Mouse (Mus musculus): Measurements from ENCODE around the gene Ddhd1. TPM values are rescaled to one million over a fixed set of nuclear protein-coding genes. Genes with fewer than 3 reads are reported as not detected.
A peak's percentile ranks its signal among the peaks of the same experiment; 100 is the strongest.

The Ddhd1 gene
- polyA plus RNA-seq, 1 experiment from 2014 or later, result 28.4 TPM

GRCm38 (mm10) chr14:45565216-45566065 is 92.5 kb downstream of the Ddhd1 start:
- Histone ChIP-seq H3K4me3 (replicated peaks; ENCODE audit: low read length) (peak overlapping the region; percentile 11; the same call in 1 of the 2 replicates), H3K4me2 (replicated peaks) (peak overlapping the region; percentile 42), H3K9me3 (ENCODE audit: control insufficient read depth, low read length) (no peaks in the 10 kb centered on the region), H3K36me3 (replicated peaks; ENCODE audit: control insufficient read depth, insufficient read depth) (no peaks in the 10 kb centered on the region), H3K4me1 (replicated peaks; ENCODE audit: control insufficient read depth, insufficient read depth, low read length) (no peaks in the 10 kb centered on the region; the same call in 1 of the 2 replicates), H3K9ac (peak overlapping the region; percentile 24; the same call in 1 of the 2 replicates), H3K27ac (peak overlapping the region; percentile 58), H3K27me3 (ENCODE audit: control insufficient read depth, insufficient read depth, low read length) (no peaks in the 10 kb centered on the region)
- WGBS, result 8% methylated on average over 20 of the region's 20 CpGs
- ATAC-seq (ENCODE audit: low FRiP score) (peak; percentile 19; the same call in 1 of the 2 replicates), DNase-seq (ENCODE audit: low spot score) (peak; percentile 43)

GRCm38 (mm10) chr14:45563577-45563976 is 94.4 kb downstream of the Ddhd1 start:
- H3K27me3 ChIP-seq (ENCODE audit: control insufficient read depth, insufficient read depth, low read length), result no peaks in the 10 kb centered on the region
- no peaks in the 10 kb centered on the region for H3K36me3 ChIP-seq (replicated peaks; ENCODE audit: control insufficient read depth, insufficient read depth)
- 100% methylated on average over 1 of the region's 1 CpGs for WGBS
- no peak overlapping the region for H3K27ac ChIP-seq
- no peak overlapping the region for H3K4me3 ChIP-seq (replicated peaks; ENCODE audit: low read length)
- H3K4me2 ChIP-seq (replicated peaks), result no peak overlapping the region
- H3K9me3 ChIP-seq (ENCODE audit: control insufficient read depth, low read length), result no peaks in the 10 kb centered on the region
- ATAC-seq (ENCODE audit: low FRiP score) (peak; percentile 63; the same call in 1 of the 2 replicates), DNase-seq (ENCODE audit: low spot score) (no peak)
- no peaks in the 10 kb centered on the region; the same call in 1 of the 2 replicates for H3K4me1 ChIP-seq (replicated peaks; ENCODE audit: control insufficient read depth, insufficient read depth, low read length)
- no peak overlapping the region for H3K9ac ChIP-seq

DNA sequence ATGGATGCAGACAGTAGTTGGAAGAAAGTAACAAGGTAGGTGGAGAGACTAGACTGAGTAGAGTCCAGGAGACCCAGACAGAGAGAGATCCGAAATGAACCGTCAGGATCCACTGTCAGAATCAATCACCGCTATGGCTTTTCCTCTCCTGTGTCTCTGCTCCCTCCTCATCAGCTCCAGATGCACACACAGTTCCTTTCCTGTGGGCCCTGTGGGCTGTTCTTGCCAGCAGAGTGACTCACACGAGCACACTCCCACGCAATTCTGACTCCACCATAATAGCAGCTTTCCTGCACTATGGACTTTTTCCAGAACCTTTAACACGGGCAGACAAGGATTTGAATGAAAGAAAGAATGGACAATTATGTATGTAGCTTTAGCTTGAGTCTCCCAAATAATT is 96.3 kb downstream of the Ddhd1 start:
- no peak for ATAC-seq (ENCODE audit: low FRiP score)
- no peak overlapping the region for H3K9ac ChIP-seq
- no peak overlapping the region for H3K4me2 ChIP-seq (replicated peaks)
- H3K4me3 ChIP-seq (replicated peaks; ENCODE audit: low read length), result no peak overlapping the region
- H3K27me3 ChIP-seq (ENCODE audit: control insufficient read depth, insufficient read depth, low read length), result no peaks in the 10 kb centered on the region
- H3K9me3 ChIP-seq (ENCODE audit: control insufficient read depth, low read length), result no peaks in the 10 kb centered on the region
- no peaks in the 10 kb centered on the region; the same call in 1 of the 2 replicates for H3K4me1 ChIP-seq (replicated peaks; ENCODE audit: control insufficient read depth, insufficient read depth, low read length)
- no peak overlapping the region for H3K27ac ChIP-seq
- no peaks in the 10 kb centered on the region for H3K36me3 ChIP-seq (replicated peaks; ENCODE audit: control insufficient read depth, insufficient read depth)
- no peak for DNase-seq (ENCODE audit: low spot score)
- WGBS, result 90% methylated on average over 6 of the region's 6 CpGs

- Histone ChIP-seq H3K27me3 (ENCODE audit: control insufficient read depth, insufficient read depth, low read length) (no peaks in the 10 kb centered on the region), H3K27ac (no peak overlapping the region), H3K4me2 (replicated peaks) (no peak overlapping the region), H3K9me3 (ENCODE audit: control insufficient read depth, low read length) (no peaks in the 10 kb centered on the region), H3K4me3 (replicated peaks; ENCODE audit: low read length) (no peak overlapping the region), H3K4me1 (replicated peaks; ENCODE audit: control insufficient read depth, insufficient read depth, low read length) (no peaks in the 10 kb centered on the region), H3K36me3 (replicated peaks; ENCODE audit: control insufficient read depth, insufficient read depth) (no peaks in the 10 kb centered on the region), H3K9ac (no peak overlapping the region)
- 96% methylated on average over 1 of the region's 1 CpGs for WGBS
- DNase-seq (ENCODE audit: low spot score) (no peak), ATAC-seq (ENCODE audit: low FRiP score) (no peak)
Measured at GRCm38 (mm10) chr14:45559018-45559417, 98.9 kb downstream of the Ddhd1 start.

- no peak overlapping the region for H3K9ac ChIP-seq
- WGBS, result 93% methylated on average over 6 of the region's 6 CpGs
- H3K4me3 ChIP-seq (replicated peaks; ENCODE audit: low read length), result no peak overlapping the region
- no peak overlapping the region for H3K27ac ChIP-seq
- H3K36me3 ChIP-seq (replicated peaks; ENCODE audit: control insufficient read depth, insufficient read depth), result no peaks in the 10 kb centered on the region
- H3K4me2 ChIP-seq (replicated peaks), result no peak overlapping the region
- no peaks in the 10 kb centered on the region for H3K27me3 ChIP-seq (ENCODE audit: control insufficient read depth, insufficient read depth, low read length)
- no peaks in the 10 kb centered on the region for H3K4me1 ChIP-seq (replicated peaks; ENCODE audit: control insufficient read depth, insufficient read depth, low read length)
- no peaks in the 10 kb centered on the region for H3K9me3 ChIP-seq (ENCODE audit: control insufficient read depth, low read length)
- DNase-seq (ENCODE audit: low spot score), result no peak
- ATAC-seq (ENCODE audit: low FRiP score), result no peak
Measured at GRCm38 (mm10) chr14:45554336-45554735, 103.6 kb downstream of the Ddhd1 start.

- no peaks in the 10 kb centered on the region for H3K9me3 ChIP-seq (ENCODE audit: control insufficient read depth, low read length)
- DNase-seq (ENCODE audit: low spot score), result no peak
- H3K4me2 ChIP-seq (replicated peaks), result no peak overlapping the region
- H3K36me3 ChIP-seq (replicated peaks; ENCODE audit: control insufficient read depth, insufficient read depth), result no peaks in the 10 kb centered on the region
- no peak overlapping the region for H3K27ac ChIP-seq
- H3K4me1 ChIP-seq (replicated peaks; ENCODE audit: control insufficient read depth, insufficient read depth, low read length), result no peaks in the 10 kb centered on the region
- H3K27me3 ChIP-seq (ENCODE audit: control insufficient read depth, insufficient read depth, low read length), result no peaks in the 10 kb centered on the region
- no peak overlapping the region for H3K9ac ChIP-seq
- no peak overlapping the region for H3K4me3 ChIP-seq (replicated peaks; ENCODE audit: low read length)
- no peak for ATAC-seq (ENCODE audit: low FRiP score)
- WGBS, result 76% methylated on average over 2 of the region's 2 CpGs
Measured at GRCm38 (mm10) chr14:45553854-45554253, 104.1 kb downstream of the Ddhd1 start.

GRCm38 (mm10) chr14:45552431-45552830 is 105.5 kb downstream of the Ddhd1 start:
- Histone ChIP-seq H3K4me1 (replicated peaks; ENCODE audit: control insufficient read depth, insufficient read depth, low read length) (no peaks in the 10 kb centered on the region), H3K4me3 (replicated peaks; ENCODE audit: low read length) (no peak overlapping the region), H3K27me3 (ENCODE audit: control insufficient read depth, insufficient read depth, low read length) (no peaks in the 10 kb centered on the region), H3K27ac (no peak overlapping the region), H3K9ac (no peak overlapping the region), H3K4me2 (replicated peaks) (no peak overlapping the region), H3K9me3 (ENCODE audit: control insufficient read depth, low read length) (no peaks in the 10 kb centered on the region), H3K36me3 (replicated peaks; ENCODE audit: control insufficient read depth, insufficient read depth) (no peaks in the 10 kb centered on the region)
- ATAC-seq (ENCODE audit: low FRiP score), result no peak
- DNase-seq (ENCODE audit: low spot score), result no peak
- 77% methylated on average over 4 of the region's 4 CpGs for WGBS

GRCm38 (mm10) chr14:45551121-45551768 is 106.7 kb downstream of the Ddhd1 start:
- no peak overlapping the region for H3K9ac ChIP-seq
- 54% methylated on average over 17 of the region's 17 CpGs for WGBS
- 0 out of 2 replicates have a peak overlapping the region, but pooled peaks have one; percentile 1 for H3K4me2 ChIP-seq (replicated peaks)
- H3K4me3 ChIP-seq (replicated peaks; ENCODE audit: low read length), result no peak overlapping the region
- H3K4me1 ChIP-seq (replicated peaks; ENCODE audit: control insufficient read depth, insufficient read depth, low read length), result no peaks in the 10 kb centered on the region
- H3K27ac ChIP-seq, result no peak overlapping the region
- ATAC-seq (ENCODE audit: low FRiP score) (peak; percentile 87), DNase-seq (ENCODE audit: low spot score) (peak; percentile 76)
- H3K9me3 ChIP-seq (ENCODE audit: control insufficient read depth, low read length), result no peaks in the 10 kb centered on the region
- no peaks in the 10 kb centered on the region for H3K36me3 ChIP-seq (replicated peaks; ENCODE audit: control insufficient read depth, insufficient read depth)
- H3K27me3 ChIP-seq (ENCODE audit: control insufficient read depth, insufficient read depth, low read length), result no peaks in the 10 kb centered on the region

- Histone ChIP-seq H3K4me1 (replicated peaks; ENCODE audit: control insufficient read depth, insufficient read depth, low read length) (no peaks in the 10 kb centered on the region), H3K27ac (no peak overlapping the region), H3K27me3 (ENCODE audit: control insufficient read depth, insufficient read depth, low read length) (no peaks in the 10 kb centered on the region), H3K4me2 (replicated peaks) (no peak overlapping the region), H3K9ac (no peak overlapping the region), H3K36me3 (replicated peaks; ENCODE audit: control insufficient read depth, insufficient read depth) (no peaks in the 10 kb centered on the region), H3K4me3 (replicated peaks; ENCODE audit: low read length) (no peak overlapping the region), H3K9me3 (ENCODE audit: control insufficient read depth, low read length) (no peaks in the 10 kb centered on the region)
- no peak for DNase-seq (ENCODE audit: low spot score)
- no peak for ATAC-seq (ENCODE audit: low FRiP score)
- WGBS, result 79% methylated on average over 13 of the region's 13 CpGs
Measured at GRCm38 (mm10) chr14:45550010-45550647, 107.8 kb downstream of the Ddhd1 start.
